Mouse (Mus musculus) thymus, adult 2 months (tissue): ENCODE results near the gene Gm20388. TPM values are rescaled to one million over a fixed set of nuclear protein-coding genes. Genes with fewer than 3 reads are reported as not detected.

Experiments used
- DNase-seq: peaks from one replicate; pipeline ENCODE4 v3.0.0; 2021
- H3K27ac ChIP-seq: fragments of 200-500 bp; 2 replicates; pipeline ENCODE4 v1.5.1; 2012; ENCODE audit warnings: low read length, control low read depth; ENCODE audit not compliant: control insufficient read depth, insufficient read depth
- H3K27me3 ChIP-seq: fragments of 200-500 bp; 2 replicates; pipeline ENCODE4 v1.6.1; 2012; ENCODE audit warnings: mild to moderate bottlenecking, low read length, moderate library complexity, mixed read lengths; ENCODE audit not compliant: control insufficient read depth, insufficient read depth
- H3K36me3 ChIP-seq: fragments of 200-500 bp; 2 replicates; pipeline ENCODE4 v1.6.1; 2012; ENCODE audit warnings: mild to moderate bottlenecking, low read length, moderate library complexity; ENCODE audit not compliant: control insufficient read depth, insufficient read depth
- H3K4me1 ChIP-seq: fragments of 200-500 bp; replicated peaks from 2 replicates; pipeline ENCODE4 v1.6.1; 2012; ENCODE audit warnings: low read length; ENCODE audit not compliant: control insufficient read depth, insufficient read depth
- H3K4me3 ChIP-seq: fragments of 200-500 bp; 2 replicates; pipeline ENCODE4 v1.5.1; 2012; ENCODE audit warnings: mild to moderate bottlenecking, low read length, control low read depth, moderate library complexity; ENCODE audit not compliant: control insufficient read depth, insufficient read depth
- CTCF ChIP-seq: fragments of 200-500 bp; IDR thresholded peaks from 2 replicates; pipeline ENCODE4 v1.5.1; 2012; ENCODE audit warnings: mild to moderate bottlenecking, control low read depth, low read length, moderate library complexity, borderline replicate concordance; ENCODE audit not compliant: control insufficient read depth, poor library complexity, insufficient read depth; ENCODE audit errors: extremely low read depth
- POLR2A ChIP-seq: fragments of 200-500 bp; IDR thresholded peaks from 2 replicates; pipeline ENCODE4 v1.6.1; 2012; ENCODE audit warnings: mild to moderate bottlenecking, low read length, control low read depth, moderate library complexity; ENCODE audit not compliant: control insufficient read depth, poor library complexity, insufficient read depth; ENCODE audit errors: extremely low read depth
- WGBS: fragments of 180-500 bp; shearing (Covaris S2); methylation state at CpG from one replicate; pipeline ENCODE4 v1.1.7; 2018; 5-methylcytosine and 5-hydroxymethylcytosine counted together
- polyA plus RNA-seq: library from polyadenylated mRNA; depleted of rRNA; stranded (reverse); fragments of >200 nt; gene quantifications from 2 replicates; pipeline ENCODE4 v1.2.3, GENCODE M21; 2012

Gene Gm20388
- polyA plus RNA-seq, 1 experiment, result 103 TPM

GRCm38 (mm10) chr8:122893451-122893850 lies 2982.8 kb downstream of the Gm20388 start:
- WGBS, result 95% methylated on average over 12 of the region's 12 CpGs
- no peak for DNase-seq
- no peaks in the 10 kb centered on the region for H3K27me3 ChIP-seq
- no peak for TF ChIP-seq CTCF
- TF ChIP-seq POLR2A, result no peak
- no peak overlapping the region for H3K4me3 ChIP-seq
- H3K27ac ChIP-seq, result no peak overlapping the region
- H3K36me3 ChIP-seq, result peaks cover 94% of the 10 kb centered on the region
- H3K4me1 ChIP-seq, result no peaks in the 10 kb centered on the region

- Histone ChIP-seq H3K27ac (no peak overlapping the region), H3K4me3 (no peak overlapping the region), H3K36me3 (peaks cover 83% of the 10 kb centered on the region), H3K27me3 (no peaks in the 10 kb centered on the region), H3K4me1 (no peaks in the 10 kb centered on the region)
- no peak for TF ChIP-seq POLR2A
- TF ChIP-seq CTCF, result no peak
- DNase-seq, result no peak
- 93% methylated on average over 11 of the region's 11 CpGs for WGBS
These were observed 2985.7 kb downstream of the Gm20388 start for GRCm38 (mm10) chr8:122896317-122896716.

- Histone ChIP-seq H3K36me3 (peaks cover 74% of the 10 kb centered on the region), H3K27me3 (no peaks in the 10 kb centered on the region), H3K27ac (no peak overlapping the region), H3K4me3 (no peak overlapping the region), H3K4me1 (no peaks in the 10 kb centered on the region)
- no peak for TF ChIP-seq CTCF
- TF ChIP-seq POLR2A, result no peak
- WGBS, result 95% methylated on average over 8 of the region's 8 CpGs
- DNase-seq, result no peak
These were observed 2986.6 kb downstream of the Gm20388 start for GRCm38 (mm10) chr8:122897200-122897599.

GRCm38 (mm10) chr8:122898018-122898417 lies 2987.4 kb downstream of the Gm20388 start:
- Histone ChIP-seq H3K4me1 (no peaks in the 10 kb centered on the region), H3K27ac (no peak overlapping the region), H3K4me3 (no peak overlapping the region), H3K36me3 (peaks cover 66% of the 10 kb centered on the region), H3K27me3 (no peaks in the 10 kb centered on the region)
- TF ChIP-seq POLR2A, result no peak
- no peak for TF ChIP-seq CTCF
- WGBS, result 94% methylated on average over 4 of the region's 4 CpGs
- DNase-seq, result no peak

GRCm38 (mm10) chr8:122898473-122898872 lies 2987.8 kb downstream of the Gm20388 start:
- Histone ChIP-seq H3K27ac (no peak overlapping the region), H3K4me3 (no peak overlapping the region), H3K4me1 (no peaks in the 10 kb centered on the region), H3K36me3 (peaks cover 61% of the 10 kb centered on the region), H3K27me3 (no peaks in the 10 kb centered on the region)
- WGBS, result 96% methylated on average over 12 of the region's 12 CpGs
- DNase-seq, result no peak
- no peak for TF ChIP-seq CTCF
- no peak for TF ChIP-seq POLR2A

GRCm38 (mm10) chr8:122899085-122899484 lies 2988.4 kb downstream of the Gm20388 start:
- no peak for DNase-seq
- Histone ChIP-seq H3K36me3 (peaks cover 55% of the 10 kb centered on the region), H3K4me3 (no peak overlapping the region), H3K27me3 (no peaks in the 10 kb centered on the region), H3K4me1 (no peaks in the 10 kb centered on the region), H3K27ac (no peak overlapping the region)
- 96% methylated on average over 5 of the region's 5 CpGs for WGBS
- TF ChIP-seq POLR2A (no peak), CTCF (no peak)

- no peak overlapping the region for H3K27ac ChIP-seq
- no peak overlapping the region for H3K4me3 ChIP-seq
- H3K4me1 ChIP-seq, result no peaks in the 10 kb centered on the region
- WGBS, result 94% methylated on average over 7 of the region's 7 CpGs
- no peak for DNase-seq
- no peak for TF ChIP-seq POLR2A
- no peak for TF ChIP-seq CTCF
- H3K36me3 ChIP-seq, result peaks cover 31% of the 10 kb centered on the region
- H3K27me3 ChIP-seq, result no peaks in the 10 kb centered on the region
These were observed 2990.8 kb downstream of the Gm20388 start for GRCm38 (mm10) chr8:122901476-122901875.
